Mouse (Mus musculus) embryo, embryonic 10.5 days (tissue): Measurements from ENCODE around the gene Lbx1.
A peak's percentile ranks its signal among the peaks of the same experiment; 100 is the strongest.

Experiments
- DNase-seq: peaks from one replicate; pipeline ENCODE4 v3.0.0-alpha.2; 2015; ENCODE audit warnings: low spot score

Gene Lbx1

GRCm38 (mm10) chr19:45233496-45234127 lies 2.0 kb downstream of the Lbx1 start:
- peak; percentile 47 for DNase-seq

GRCm38 (mm10) chr19:45232443-45233410 lies 2.9 kb downstream of the Lbx1 start:
- DNase-seq: peak; percentile 52

- peak; percentile 58 for DNase-seq
These were observed 3.6 kb downstream of the Lbx1 start for GRCm38 (mm10) chr19:45232036-45232410.

- peak; percentile 74 for DNase-seq
These were observed 4.1 kb downstream of the Lbx1 start for GRCm38 (mm10) chr19:45231383-45232035.

- DNase-seq: peak; percentile 55
These were observed 4.7 kb downstream of the Lbx1 start for GRCm38 (mm10) chr19:45230848-45231382.

GRCm38 (mm10) chr19:45230201-45230611 lies 5.4 kb downstream of the Lbx1 start:
- no peak for DNase-seq

- peak; percentile 53 for DNase-seq
These were observed 6.1 kb downstream of the Lbx1 start for GRCm38 (mm10) chr19:45229378-45230135.

- DNase-seq: peak; percentile 19
These were observed 6.8 kb downstream of the Lbx1 start for GRCm38 (mm10) chr19:45228781-45229180.

GRCm38 (mm10) chr19:45228097-45228496 lies 7.5 kb downstream of the Lbx1 start:
- DNase-seq: no peak

- DNase-seq: no peak
These were observed 7.9 kb downstream of the Lbx1 start for GRCm38 (mm10) chr19:45227671-45228070.

GRCm38 (mm10) chr19:45227049-45227448 lies 8.6 kb downstream of the Lbx1 start:
- peak; percentile 20 for DNase-seq

GRCm38 (mm10) chr19:45226246-45226645 lies 9.4 kb downstream of the Lbx1 start:
- peak; percentile 50 for DNase-seq

- DNase-seq: peak; percentile 49
These were observed 10.5 kb downstream of the Lbx1 start for GRCm38 (mm10) chr19:45225130-45225529.

- no peak for DNase-seq
These were observed 11.4 kb downstream of the Lbx1 start for GRCm38 (mm10) chr19:45224286-45224559.

- peak; percentile 60 for DNase-seq
These were observed 12.0 kb downstream of the Lbx1 start for GRCm38 (mm10) chr19:45223413-45224285.

- peak; percentile 32 for DNase-seq
These were observed 13.3 kb downstream of the Lbx1 start for GRCm38 (mm10) chr19:45222141-45222782.

GRCm38 (mm10) chr19:45221458-45221783 lies 14.2 kb downstream of the Lbx1 start:
- DNase-seq: no peak

GRCm38 (mm10) chr19:45220593-45221457 lies 14.8 kb downstream of the Lbx1 start:
- peak; percentile 96 for DNase-seq

GRCm38 (mm10) chr19:45216240-45216639 lies 19.4 kb downstream of the Lbx1 start:
- DNase-seq: peak; percentile 82
